Comparison of ENCODE assay signal across 8 mouse cellular contexts in genomic region chr4:132328391-132328982, GRCm38 (mm10). TPM values are rescaled to one million over a fixed set of nuclear protein-coding genes. Genes with fewer than 3 reads are reported as not detected.
A peak's percentile ranks its signal among the peaks of the same experiment; 100 is the strongest.
DNase-seq lines count a peak whose midpoint lies in the region; ATAC-seq lines count a peak whose summit lies in the region.

No protein-coding gene starts in this region.

- peak overlapping the region; percentile 95 for H3K27ac ChIP-seq in kidney, embryonic 15.5 days
- H3K27ac ChIP-seq in hindbrain, embryonic 13.5 days = peak overlapping the region; percentile 88; the same call in 1 of the 2 replicates
- peak overlapping the region; percentile 78; the same call in 1 of the 2 replicates for H3K27ac ChIP-seq in midbrain, embryonic 14.5 days (replicated peaks; ENCODE audit: low read depth, low read length)

- no peak for DNase-seq in kidney, adult 8-10 months
- peak; percentile 69 for DNase-seq in R1 (ENCODE audit: low read depth, low spot score)
- no peak for DNase-seq in midbrain, embryonic 14.5 days
- no peak for DNase-seq in urinary bladder, postnatal 4 days (ENCODE audit: low spot score in 2 of 2)
- no peak for DNase-seq in right cerebral cortex, postnatal 36 days (ENCODE audit: low spot score in 2 of 2)

- ATAC-seq in kidney, embryonic 15.5 days (replicated peaks; ENCODE audit: low FRiP score) = peak; percentile 5; the same call in 1 of the 2 replicates
- ATAC-seq in hindbrain, embryonic 13.5 days (ENCODE audit: low FRiP score) = no peak
- no peak for ATAC-seq in midbrain, embryonic 14.5 days (ENCODE audit: low FRiP score, low TSS enrichment)
- no peak for ATAC-seq in CD4-positive, CD25-positive, alpha-beta regulatory T cell, adult 4 months

- peaks cover 56% of the 10 kb centered on the region for H3K36me3 ChIP-seq in kidney, embryonic 15.5 days
- peaks cover 38% of the 10 kb centered on the region for H3K36me3 ChIP-seq in hindbrain, embryonic 13.5 days
- peaks cover 39% of the 10 kb centered on the region for H3K36me3 ChIP-seq in midbrain, embryonic 14.5 days (ENCODE audit: control insufficient read depth, insufficient read depth, low read length)

- H3K4me2 ChIP-seq in kidney, embryonic 15.5 days = peak overlapping the region; percentile 77
- peak overlapping the region; percentile 76 for H3K4me2 ChIP-seq in hindbrain, embryonic 13.5 days
- peak overlapping the region; percentile 77 for H3K4me2 ChIP-seq in midbrain, embryonic 14.5 days (ENCODE audit: low read length)

- WGBS in kidney, embryonic 15.5 days = 47% methylated on average over 14 of the region's 14 CpGs
- whole genome bisulfite sequencing in hindbrain, embryonic 13.5 days = 54% methylated on average over 14 of the region's 14 CpGs
- WGBS in midbrain, embryonic 14.5 days = 46% methylated on average over 14 of the region's 14 CpGs

- H3K4me1 ChIP-seq in kidney, embryonic 15.5 days = peaks cover 20% of the 10 kb centered on the region
- peaks cover 12% of the 10 kb centered on the region for H3K4me1 ChIP-seq in hindbrain, embryonic 13.5 days (replicated peaks)
- H3K4me1 ChIP-seq in midbrain, embryonic 14.5 days (ENCODE audit: control insufficient read depth, insufficient read depth, low read length) = peaks cover 11% of the 10 kb centered on the region

- peak overlapping the region; percentile 90 for H3K9ac ChIP-seq in kidney, embryonic 15.5 days
- peak overlapping the region; percentile 94 for H3K9ac ChIP-seq in hindbrain, embryonic 13.5 days
- peak overlapping the region; percentile 77 for H3K9ac ChIP-seq in midbrain, embryonic 14.5 days (replicated peaks; ENCODE audit: low read length)

- H3K4me3 ChIP-seq in kidney, embryonic 15.5 days (replicated peaks) = peak overlapping the region; percentile 81
- H3K4me3 ChIP-seq in hindbrain, embryonic 13.5 days = peak overlapping the region; percentile 83
- peak overlapping the region; percentile 75 for H3K4me3 ChIP-seq in midbrain, embryonic 14.5 days (replicated peaks; ENCODE audit: low read depth, low read length)

- no peaks in the 10 kb centered on the region for H3K27me3 ChIP-seq in kidney, embryonic 15.5 days
- no peaks in the 10 kb centered on the region for H3K27me3 ChIP-seq in hindbrain, embryonic 13.5 days
- H3K27me3 ChIP-seq in midbrain, embryonic 14.5 days (ENCODE audit: control insufficient read depth, insufficient read depth, low read length) = no peaks in the 10 kb centered on the region

- no peaks in the 10 kb centered on the region for H3K9me3 ChIP-seq in kidney, embryonic 15.5 days (replicated peaks)
- H3K9me3 ChIP-seq in hindbrain, embryonic 13.5 days = no peaks in the 10 kb centered on the region
- H3K9me3 ChIP-seq in midbrain, embryonic 14.5 days (ENCODE audit: control insufficient read depth, low read length) = no peaks in the 10 kb centered on the region

RNA-seq across cellular contexts. Expression of gene Trnau1ap, which starts 0.9 kb away (rescaled TPM):
- 73.6 and 80.5 TPM in 2 replicates for polyA plus RNA-seq in kidney, embryonic 15.5 days (2015; fragmentation: Nextera tagmentation; extraction: Ambion mirVana)
- 75.7 and 80.9 TPM in 2 replicates for polyA plus RNA-seq in hindbrain, embryonic 13.5 days (2015; fragmentation: Nextera tagmentation; extraction: Ambion mirVana)
- polyA plus RNA-seq in midbrain, embryonic 14.5 days (2014; fragmentation: Nextera tagmentation; extraction: Ambion mirVana) = 82.2 and 84.0 TPM in 2 replicates
- polyA plus RNA-seq in CD4-positive, CD25-positive, alpha-beta regulatory T cell, adult 4 months (2017; shearing (Covaris generic)) = 10 to 100 TPM; 40.7 to 48.9 TPM

RNA-seq across cellular contexts. Expression of gene Rcc1, which starts 24.9 kb away (rescaled TPM):
- polyA plus RNA-seq in kidney, embryonic 15.5 days (2015; fragmentation: Nextera tagmentation; extraction: Ambion mirVana) = 88.9 and 92.7 TPM in 2 replicates
- 37.2 and 42.1 TPM in 2 replicates for polyA plus RNA-seq in hindbrain, embryonic 13.5 days (2015; fragmentation: Nextera tagmentation; extraction: Ambion mirVana)
- 26.4 and 28.6 TPM in 2 replicates for polyA plus RNA-seq in midbrain, embryonic 14.5 days (2014; fragmentation: Nextera tagmentation; extraction: Ambion mirVana)
- 10 to 100 TPM; 11.7 to 23.9 TPM for polyA plus RNA-seq in CD4-positive, CD25-positive, alpha-beta regulatory T cell, adult 4 months (2017; shearing (Covaris generic))

RNA-seq across cellular contexts. Expression of gene Rab42, which starts 25.3 kb away (rescaled TPM):
- 3.3 and 3.5 TPM in 2 replicates for polyA plus RNA-seq in kidney, embryonic 15.5 days (2015; fragmentation: Nextera tagmentation; extraction: Ambion mirVana)
- 0.80 and 0.84 TPM in 2 replicates for polyA plus RNA-seq in hindbrain, embryonic 13.5 days (2015; fragmentation: Nextera tagmentation; extraction: Ambion mirVana)
- polyA plus RNA-seq in midbrain, embryonic 14.5 days (2014; fragmentation: Nextera tagmentation; extraction: Ambion mirVana) = 1.3 TPM in 2 replicates
- polyA plus RNA-seq in CD4-positive, CD25-positive, alpha-beta regulatory T cell, adult 4 months (2017; shearing (Covaris generic)) = 1 to 10 TPM in 1 of 2 experiments, not detected in 1; 1.0 TPM

RNA-seq across cellular contexts. Expression of gene Taf12, which starts 54.3 kb away (rescaled TPM):
- 47.7 and 48.3 TPM in 2 replicates for polyA plus RNA-seq in kidney, embryonic 15.5 days (2015; fragmentation: Nextera tagmentation; extraction: Ambion mirVana)
- polyA plus RNA-seq in hindbrain, embryonic 13.5 days (2015; fragmentation: Nextera tagmentation; extraction: Ambion mirVana) = 44.6 and 49.0 TPM in 2 replicates
- polyA plus RNA-seq in midbrain, embryonic 14.5 days (2014; fragmentation: Nextera tagmentation; extraction: Ambion mirVana) = 45.7 and 50.6 TPM in 2 replicates
- 10 to 100 TPM; 84.4 to 91.9 TPM for polyA plus RNA-seq in CD4-positive, CD25-positive, alpha-beta regulatory T cell, adult 4 months (2017; shearing (Covaris generic))
